Comparison of ENCODE assay signal across 17 mouse cellular contexts in genomic region chr17:30453272-30453671, GRCm38 (mm10).
"Had no signal": no experiment of that assay in that cellular context is flagged by ENCODE, and none has a peak within 500 bp of the region (broad histone marks: within the 10 kb centered on the region; RNA-seq: fewer than 3 reads in every experiment).

No protein-coding gene starts in this region.

- H3K4me3 ChIP-seq: midbrain, embryonic 10.5 days; midbrain, embryonic 12.5 days; midbrain, embryonic 15.5 days; myocyte; neural tube, embryonic 13.5 days; neural tube, embryonic 15.5 days had no signal

- H3K27ac ChIP-seq: midbrain, embryonic 10.5 days; midbrain, embryonic 12.5 days; midbrain, embryonic 15.5 days; neural tube, embryonic 13.5 days; neural tube, embryonic 15.5 days had no signal

- DNase-seq: lung, adult 18-20 months; lung, embryonic 14.5 days; lung, postnatal 10 days; lung, postnatal 4 days; retina, postnatal 1 day; right cerebral cortex, postnatal 25 days; right cerebral cortex, postnatal 4 days; spleen, adult 18-20 months; thymus, adult 2 months; thymus, postnatal 25 days; thymus, postnatal 4 days had no signal
